Mouse (Mus musculus): ENCODE data around the gene Gap43.
A peak's percentile ranks its signal among the peaks of the same experiment; 100 is the strongest.
"Not testable (repeated sequence)": the region's sequence is repeated elsewhere in the genome, so short reads cannot be mapped to it uniquely, and the experiment has no call there.

The Gap43 gene

GRCm38 (mm10) chr16:42294056-42294455, 46.4 kb downstream of the Gap43 start:
- DNase-seq = no peak

DNA sequence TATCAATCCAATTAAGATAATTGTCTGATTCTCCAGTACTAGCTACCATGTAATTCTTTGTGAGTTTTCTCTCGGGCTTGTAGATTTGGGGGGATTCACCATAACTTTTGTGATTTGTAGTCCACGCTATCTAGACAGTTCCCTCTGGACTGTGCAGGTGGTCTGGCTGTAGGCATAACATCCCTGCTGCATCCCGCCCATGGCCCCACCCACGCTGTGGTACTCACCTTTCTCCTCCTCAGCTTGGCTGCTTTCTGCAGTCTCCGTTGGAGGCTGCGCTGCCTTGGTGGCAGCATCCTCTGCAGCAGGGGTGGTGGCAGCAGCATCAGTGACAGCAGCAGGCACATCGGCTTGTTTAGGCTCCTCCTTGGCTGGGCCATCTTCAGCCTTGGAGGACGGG, 48.9 kb downstream of the Gap43 start:
- no peak for DNase-seq

GRCm38 (mm10) chr16:42284005-42284404, 56.4 kb downstream of the Gap43 start:
- no peak for DNase-seq

DNA sequence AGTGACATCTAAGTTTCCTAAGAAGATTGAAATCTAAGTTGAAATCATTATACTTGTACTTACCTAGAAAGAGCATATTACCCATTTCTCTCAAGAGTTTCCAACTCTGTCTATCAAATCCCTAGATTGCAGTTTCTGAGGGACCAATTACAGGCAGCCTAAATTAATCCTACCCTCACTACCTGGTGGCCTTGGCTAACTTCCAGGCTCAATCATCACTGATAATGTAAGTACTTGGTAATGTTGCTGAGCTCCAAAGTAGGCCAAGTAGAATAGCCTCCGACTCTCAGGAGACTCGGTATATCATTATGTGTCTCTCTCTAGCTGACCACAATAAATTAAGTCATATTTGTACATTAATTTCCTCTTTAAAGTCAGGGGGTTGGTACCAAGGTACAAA, 62.7 kb downstream of the Gap43 start:
- no peak for DNase-seq

GRCm38 (mm10) chr16:42277268-42277667, 63.2 kb downstream of the Gap43 start:
- no peak for DNase-seq

- DNase-seq = peak; percentile 67
Observed at GRCm38 (mm10) chr16:42276216-42277141, 64.0 kb downstream of the Gap43 start.

GRCm38 (mm10) chr16:42275518-42276215, 64.8 kb downstream of the Gap43 start:
- peak; percentile 39 for DNase-seq

DNA sequence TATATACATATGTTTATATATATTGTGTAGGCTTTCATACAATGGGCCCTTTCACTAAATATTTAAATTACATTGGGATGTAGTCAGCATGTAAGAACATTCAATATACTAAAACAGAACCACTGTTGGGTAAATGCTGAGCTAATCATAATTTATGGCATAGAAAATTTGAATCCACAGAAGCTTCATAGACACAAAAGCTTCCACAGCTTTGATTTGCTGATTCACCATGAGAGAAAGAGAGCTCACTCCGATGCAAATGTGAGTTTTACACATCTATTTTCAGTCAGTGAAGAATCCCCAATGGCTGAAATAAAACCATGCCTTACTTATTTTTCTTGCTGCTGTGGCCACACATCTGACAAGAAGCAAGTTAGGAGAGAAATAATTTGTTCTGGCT, 69.2 kb downstream of the Gap43 start:
- no peak for DNase-seq

DNA sequence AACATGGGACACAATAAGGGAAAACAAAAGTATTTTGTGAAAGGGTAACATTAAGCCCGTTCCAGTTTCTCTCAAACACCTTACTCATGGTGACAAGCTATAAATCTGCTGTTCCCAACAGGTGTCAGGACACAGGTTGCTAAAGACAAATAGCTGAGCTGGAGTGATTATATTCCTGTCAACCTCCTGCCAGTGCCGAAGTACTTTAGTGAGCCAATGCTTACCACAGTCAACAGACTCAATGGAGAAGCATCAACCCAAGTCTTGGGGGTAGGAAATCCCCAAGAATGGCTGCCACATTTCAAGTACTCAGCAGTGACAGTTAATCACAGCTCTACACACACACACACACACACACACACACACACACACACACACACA, 70.9 kb downstream of the Gap43 start:
- DNase-seq = no peak

DNA sequence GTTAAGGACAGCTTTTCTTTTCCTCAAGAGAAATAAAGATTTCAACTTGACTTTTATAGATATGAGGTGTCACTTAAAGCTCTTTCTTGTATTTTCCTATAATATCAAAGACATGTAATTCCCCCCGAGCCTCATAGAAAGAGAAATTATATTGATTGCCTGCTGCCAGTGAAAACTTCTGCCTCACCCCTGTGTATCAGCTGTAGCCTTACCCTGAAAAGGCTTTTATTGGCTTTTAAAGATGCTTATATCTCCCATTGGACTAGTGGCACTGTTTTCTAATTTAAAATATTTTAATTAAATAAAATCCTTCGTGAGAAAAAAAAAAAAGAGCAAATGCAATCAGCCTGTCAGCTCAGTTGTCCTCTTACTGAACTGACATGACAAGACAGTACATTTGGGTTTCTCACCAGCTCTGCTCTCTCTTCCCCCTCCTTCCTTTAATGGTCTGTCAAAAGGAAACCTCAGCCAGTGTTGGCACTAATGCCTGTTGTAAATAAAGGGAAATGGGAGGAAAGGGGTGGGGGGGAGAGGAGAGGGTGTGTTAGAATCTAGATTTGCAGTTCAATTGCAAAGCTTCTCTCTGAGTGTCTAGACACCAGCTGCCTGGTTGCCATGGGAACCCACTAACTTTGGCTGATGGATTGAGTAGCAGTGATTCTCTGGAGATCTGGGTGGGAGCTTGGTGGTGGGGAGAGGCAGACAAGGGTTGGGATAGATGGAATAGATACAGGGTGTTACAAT, 71.4 kb downstream of the Gap43 start:
- DNase-seq = peak; percentile 75

DNA sequence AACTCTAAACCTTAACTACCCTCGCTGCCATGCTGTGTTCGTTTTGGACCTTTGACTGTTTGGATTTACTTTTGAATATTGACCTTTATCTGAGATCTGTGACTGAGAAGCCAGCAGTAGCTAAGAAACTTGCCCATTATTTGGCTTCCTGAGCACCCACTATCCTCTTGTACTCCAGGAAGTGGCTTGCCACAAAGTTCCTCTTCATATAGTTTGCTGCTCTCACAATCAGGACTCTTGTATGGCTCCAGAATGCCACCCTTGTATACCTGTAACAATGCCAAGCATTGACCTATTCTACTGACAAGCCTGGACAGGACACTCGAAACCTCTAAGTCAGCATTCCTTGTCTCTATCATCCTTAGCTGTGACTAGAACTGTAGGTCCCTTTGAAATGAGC, 75.3 kb downstream of the Gap43 start:
- DNase-seq = no peak

DNA sequence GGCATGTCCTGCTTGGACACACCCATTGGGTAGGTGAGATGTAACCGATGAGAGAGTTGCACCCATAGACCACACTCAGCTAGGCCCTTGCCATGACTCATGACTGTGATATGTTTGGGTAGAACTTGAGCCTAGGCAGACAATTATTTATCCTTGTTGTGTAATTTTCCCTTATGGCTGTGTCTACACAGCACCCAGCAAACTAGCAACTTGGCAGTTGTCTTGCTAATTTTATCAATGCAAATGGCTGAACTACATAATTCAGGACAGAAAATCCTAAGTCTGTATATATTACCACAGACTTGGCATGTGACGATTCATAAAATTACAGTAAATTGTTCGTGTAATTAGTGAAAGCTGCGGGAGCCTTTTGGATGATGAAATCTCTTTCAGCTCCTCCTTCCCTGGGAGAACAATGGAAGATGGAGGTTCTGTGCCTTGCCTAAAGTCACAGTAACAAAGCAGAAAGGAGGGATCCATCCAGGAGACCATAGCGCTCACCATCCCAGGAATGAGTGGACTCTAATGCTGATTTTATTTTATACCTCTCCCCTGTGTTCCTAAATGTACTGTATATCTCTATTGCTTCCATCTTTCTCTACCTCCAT, 77.4 kb downstream of the Gap43 start:
- DNase-seq = no peak

DNA sequence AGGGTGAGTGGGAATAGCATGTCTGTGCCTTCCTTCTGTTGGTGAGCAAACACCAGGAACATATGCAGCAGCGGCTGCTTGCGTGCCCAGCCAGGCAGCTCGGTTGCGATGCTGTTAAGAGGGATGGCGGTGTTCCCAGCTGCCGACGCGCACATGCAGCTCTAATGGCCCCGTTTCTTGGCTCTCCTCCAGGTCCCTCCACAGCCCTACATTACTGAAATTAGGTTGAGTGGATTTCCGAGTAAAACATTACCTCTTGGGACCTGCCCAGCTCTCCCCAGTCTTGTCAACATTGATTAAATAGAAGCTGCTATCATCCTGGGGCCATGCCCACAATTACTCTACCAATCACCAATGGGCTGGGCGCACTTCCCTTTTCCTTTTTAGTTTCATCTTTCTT, 84.8 kb downstream of the Gap43 start:
- DNase-seq = peak; percentile 78

DNA sequence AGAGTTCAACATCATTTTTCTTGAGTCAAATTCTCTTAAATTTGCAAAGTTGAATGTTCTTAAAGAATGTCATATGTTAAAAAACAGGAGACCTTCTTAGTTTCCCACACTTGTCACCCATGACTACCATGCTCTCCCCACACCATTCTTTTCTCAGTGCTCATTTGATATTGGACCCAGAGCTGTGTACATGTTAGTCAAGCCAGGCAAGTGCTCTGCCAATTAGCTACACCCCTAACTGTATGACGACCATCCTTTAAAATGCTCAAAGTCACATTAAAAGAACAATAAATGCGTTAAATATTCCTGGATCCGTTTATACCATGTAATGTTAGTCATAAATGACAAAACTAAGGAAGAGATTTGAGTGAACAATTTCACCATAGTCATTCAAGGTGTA, 85.2 kb downstream of the Gap43 start:
- DNase-seq = no peak

DNA sequence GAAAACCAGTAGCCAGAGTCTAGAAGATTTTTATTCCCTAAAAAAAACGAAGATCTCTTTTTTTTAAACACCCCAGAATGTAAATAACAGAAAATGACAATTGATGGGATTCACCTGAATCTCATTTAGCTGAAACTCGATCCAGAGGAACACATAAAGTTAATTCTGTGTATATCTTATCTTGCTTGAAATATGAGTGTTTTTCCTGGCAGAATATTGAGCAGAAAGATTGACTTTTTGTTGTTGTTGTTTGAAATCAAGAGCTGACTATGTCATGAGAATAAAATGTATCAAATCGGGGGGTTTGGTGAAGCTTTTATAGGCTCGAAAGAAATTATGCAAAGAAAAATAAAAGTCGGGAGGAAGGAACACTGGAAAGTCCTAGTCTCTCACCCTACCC, 88.2 kb downstream of the Gap43 start:
- DNase-seq = no peak

DNA sequence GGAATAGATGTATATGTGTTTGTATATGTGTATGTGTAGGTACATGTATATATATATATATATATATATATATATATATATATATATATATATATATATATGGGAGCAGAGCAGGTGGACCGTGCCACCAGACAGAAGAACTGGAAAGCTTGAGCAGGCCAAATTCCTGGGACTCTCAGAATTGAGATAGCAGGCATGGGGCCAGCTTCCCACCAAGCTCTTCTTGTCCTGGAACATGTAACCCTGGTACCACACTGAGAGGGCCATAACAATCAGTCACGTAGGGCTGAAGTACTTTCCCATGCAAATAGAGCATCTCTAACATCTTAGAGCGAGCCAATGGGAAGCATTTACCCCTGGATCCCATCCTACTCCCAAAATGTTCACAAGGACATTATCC, 96.3 kb downstream of the Gap43 start:
- DNase-seq = not testable (repeated sequence)

DNA sequence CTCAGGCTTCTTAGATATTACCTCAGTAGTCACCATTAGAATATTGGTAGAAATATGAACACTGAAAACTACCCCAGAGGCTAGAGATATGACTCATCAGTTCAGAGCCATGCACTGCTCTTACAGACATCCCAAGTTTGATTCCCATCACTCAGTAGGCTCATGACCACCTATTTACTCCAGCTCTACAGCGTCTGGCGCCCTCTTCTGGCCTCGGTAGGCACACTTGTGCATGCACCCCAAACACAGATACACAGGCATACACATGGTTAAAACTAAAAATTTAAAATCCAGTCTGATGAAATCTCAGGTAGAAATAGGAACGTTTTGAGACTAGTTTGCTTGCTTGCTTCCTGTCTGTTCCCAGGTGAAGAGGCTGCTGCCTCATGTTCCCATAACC, 109.1 kb downstream of the Gap43 start:
- no peak for DNase-seq

All from right cerebral cortex, postnatal 4 days (tissue).